Mouse (Mus musculus): ENCODE results near the gene Tnnt3.
A peak's percentile ranks its signal among the peaks of the same experiment; 100 is the strongest.

Tnnt3 gene

DNA sequence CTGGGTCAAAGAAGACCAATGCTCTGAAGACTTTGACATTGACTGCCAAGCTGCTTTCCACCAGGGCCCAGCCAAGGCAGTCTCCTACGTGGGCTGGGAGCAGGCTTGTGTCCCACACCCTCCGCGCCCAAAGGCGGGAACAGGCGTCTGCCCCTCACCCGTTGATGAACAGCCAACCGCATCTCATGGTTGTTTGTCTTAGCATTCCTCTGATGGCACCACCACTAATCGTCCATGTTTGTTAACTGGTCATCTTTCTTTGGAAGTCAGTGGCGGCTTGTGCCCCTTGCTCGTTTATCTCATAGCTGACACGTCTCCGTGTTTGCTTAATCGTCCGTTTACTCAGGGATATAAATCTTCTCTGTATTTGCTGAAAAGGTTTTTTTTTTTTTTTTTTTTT is 10.9 kb downstream of the Tnnt3 start:
- no peak for DNase-seq (ENCODE audit: low read depth)

GRCm38 (mm10) chr7:142510021-142510777 is 11.6 kb downstream of the Tnnt3 start:
- DNase-seq (ENCODE audit: low read depth) = no peak

GRCm38 (mm10) chr7:142514048-142514447 is 15.4 kb downstream of the Tnnt3 start:
- no peak for DNase-seq (ENCODE audit: low read depth)

DNA sequence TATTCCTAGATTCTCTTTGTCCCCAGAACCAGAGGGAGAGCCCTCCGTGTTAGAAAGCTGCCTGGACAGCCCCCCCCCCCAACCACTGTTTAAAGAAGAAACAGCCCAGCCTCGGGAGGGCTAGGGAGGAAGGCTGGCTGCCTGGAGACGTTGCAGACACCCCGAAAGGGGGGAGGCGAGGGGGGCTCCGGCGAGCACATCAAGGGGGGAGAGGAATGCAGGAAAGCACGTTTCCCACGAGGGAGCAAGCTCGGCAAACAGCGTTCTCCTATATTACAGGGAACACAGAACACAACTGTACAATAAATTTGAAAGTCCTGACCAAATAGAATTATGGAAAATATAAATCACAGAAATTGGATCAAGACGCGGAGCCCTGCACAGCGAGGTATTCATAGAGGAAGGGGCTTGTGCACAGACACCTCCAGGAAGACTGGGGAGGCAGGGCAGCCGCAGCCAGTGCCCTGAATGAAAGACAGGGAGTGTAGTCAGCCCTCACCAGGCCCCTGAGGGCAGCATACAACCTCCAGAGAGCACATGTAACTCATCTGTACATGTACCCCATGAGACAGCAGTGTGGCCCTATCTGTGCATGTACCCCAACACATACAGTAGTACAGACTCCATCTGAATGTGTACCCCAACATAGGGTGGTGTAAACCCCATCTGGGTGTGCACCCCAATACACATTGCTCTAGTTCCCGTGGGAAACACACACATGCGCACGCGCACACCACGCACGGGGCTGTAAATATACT is 17.8 kb downstream of the Tnnt3 start:
- no peak for DNase-seq (ENCODE audit: low read depth)

- DNase-seq (ENCODE audit: low read depth) = no peak
These were observed 18.9 kb downstream of the Tnnt3 start for GRCm38 (mm10) chr7:142517531-142517930.

GRCm38 (mm10) chr7:142520331-142520730 is 21.7 kb downstream of the Tnnt3 start:
- DNase-seq (ENCODE audit: low read depth) = no peak

DNA sequence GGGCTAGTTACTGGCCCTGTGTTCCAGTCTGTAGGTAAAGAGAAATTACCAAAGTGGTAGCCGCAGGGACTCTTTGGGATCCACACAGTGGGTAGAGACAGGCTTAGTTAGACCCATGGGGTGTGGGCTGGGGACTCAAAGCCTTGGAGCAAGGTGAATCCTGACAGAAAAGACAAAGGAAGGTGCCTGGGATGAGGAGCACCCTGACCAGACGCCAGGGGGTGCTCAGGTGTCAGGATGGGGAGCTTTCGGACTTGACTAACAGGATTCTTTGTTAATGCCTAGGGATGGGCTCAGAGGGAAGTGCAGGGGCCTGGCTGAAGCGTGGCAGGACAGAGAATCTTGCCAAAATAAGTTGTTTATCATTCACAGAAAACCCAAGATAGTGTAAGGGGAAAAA is 23.7 kb downstream of the Tnnt3 start:
- no peak for DNase-seq (ENCODE audit: low read depth)

GRCm38 (mm10) chr7:142523200-142523990 is 24.8 kb downstream of the Tnnt3 start:
- DNase-seq (ENCODE audit: low read depth) = no peak

GRCm38 (mm10) chr7:142525342-142526178 is 26.9 kb downstream of the Tnnt3 start:
- no peak for DNase-seq (ENCODE audit: low read depth)

DNA sequence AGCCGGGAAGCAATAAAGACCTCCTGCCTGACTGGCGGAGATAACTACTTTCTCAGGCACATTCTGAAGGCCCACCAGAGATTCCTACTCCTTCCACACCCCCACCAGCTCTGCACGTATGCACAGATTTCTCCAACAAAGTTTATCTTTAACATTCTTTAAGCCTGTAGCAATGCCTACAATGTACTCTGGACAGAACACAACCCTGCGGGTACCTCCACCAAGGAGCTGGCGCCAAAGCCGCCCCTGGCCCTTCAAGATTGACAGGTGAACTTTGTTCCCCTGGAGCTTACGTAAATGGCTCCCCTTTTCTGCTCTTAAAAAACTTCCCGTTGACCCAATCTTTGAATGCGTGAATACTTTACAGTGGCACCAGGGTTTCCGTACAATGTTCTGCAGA is 30.7 kb downstream of the Tnnt3 start:
- DNase-seq (ENCODE audit: low read depth) = peak; percentile 36

GRCm38 (mm10) chr7:142531973-142532521 is 33.4 kb downstream of the Tnnt3 start:
- DNase-seq (ENCODE audit: low read depth) = no peak

- DNase-seq (ENCODE audit: low read depth) = no peak
These were observed 34.0 kb downstream of the Tnnt3 start, which contains the start of gene Mrpl23 for GRCm38 (mm10) chr7:142532671-142533058. Mrpl23 (plus strand) TSS chr7:142532686.

DNA sequence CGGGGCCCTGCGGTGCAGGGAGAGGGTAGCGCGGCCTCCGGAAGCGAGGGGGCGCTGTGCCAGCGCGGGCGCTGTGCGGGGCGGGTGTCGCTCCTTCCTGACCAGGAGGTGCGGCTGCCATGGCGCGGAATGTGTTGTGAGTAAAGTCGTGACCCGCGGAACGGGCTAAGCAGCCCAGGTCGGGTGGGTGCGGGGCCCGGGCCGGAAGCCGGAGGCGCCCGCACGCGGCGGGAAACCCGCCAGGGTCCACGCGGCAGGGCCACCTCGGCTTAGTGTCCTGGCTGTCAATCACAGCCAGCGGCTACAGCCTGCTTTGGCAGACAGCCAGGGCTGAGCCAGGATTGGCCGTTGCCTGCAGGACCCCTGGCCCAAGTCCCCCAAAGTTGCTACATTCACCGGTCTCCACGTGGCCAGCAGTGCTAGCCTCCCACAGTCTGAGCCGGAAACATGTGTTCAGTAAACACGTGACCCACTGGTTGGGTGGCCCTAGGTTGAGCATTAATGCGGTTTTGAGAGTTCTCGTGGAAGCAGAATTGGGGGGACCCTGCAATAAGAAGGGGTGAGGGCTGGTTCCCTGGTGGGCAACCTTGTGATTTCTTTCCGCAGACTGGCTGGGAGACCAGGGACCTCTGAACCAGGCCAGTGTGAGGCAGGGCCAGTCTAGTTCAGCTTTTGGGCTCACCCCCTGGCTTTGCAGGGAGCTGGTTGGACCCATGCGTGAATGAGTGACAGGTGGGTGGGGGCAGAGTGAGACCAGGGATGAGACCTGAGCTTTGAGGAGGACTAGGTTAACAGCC is 34.6 kb downstream of the Tnnt3 start:
- peak; percentile 47 for DNase-seq (ENCODE audit: low read depth)

- DNase-seq (ENCODE audit: low read depth) = no peak
These were observed 36.5 kb downstream of the Tnnt3 start for GRCm38 (mm10) chr7:142535116-142535515.

DNA sequence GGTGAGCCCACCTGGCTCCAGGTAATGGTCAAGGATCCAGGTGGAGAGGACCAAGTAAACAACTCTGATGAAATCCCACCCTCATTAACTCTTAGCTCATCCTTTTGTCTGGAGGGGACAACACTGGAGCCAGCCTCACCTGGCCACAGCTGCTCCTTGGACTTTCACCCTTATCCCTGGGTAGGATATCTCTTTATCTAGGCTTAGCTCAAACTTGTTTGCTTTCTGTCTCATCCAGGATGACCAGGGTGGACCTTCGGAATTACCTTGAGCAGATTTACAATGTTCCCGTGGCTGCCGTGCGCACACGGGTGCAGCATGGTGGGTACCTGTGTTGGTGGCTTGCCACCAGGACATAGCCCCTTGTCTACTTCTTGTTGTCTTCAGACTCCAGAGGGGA is 37.2 kb downstream of the Tnnt3 start:
- no peak for DNase-seq (ENCODE audit: low read depth)

DNA sequence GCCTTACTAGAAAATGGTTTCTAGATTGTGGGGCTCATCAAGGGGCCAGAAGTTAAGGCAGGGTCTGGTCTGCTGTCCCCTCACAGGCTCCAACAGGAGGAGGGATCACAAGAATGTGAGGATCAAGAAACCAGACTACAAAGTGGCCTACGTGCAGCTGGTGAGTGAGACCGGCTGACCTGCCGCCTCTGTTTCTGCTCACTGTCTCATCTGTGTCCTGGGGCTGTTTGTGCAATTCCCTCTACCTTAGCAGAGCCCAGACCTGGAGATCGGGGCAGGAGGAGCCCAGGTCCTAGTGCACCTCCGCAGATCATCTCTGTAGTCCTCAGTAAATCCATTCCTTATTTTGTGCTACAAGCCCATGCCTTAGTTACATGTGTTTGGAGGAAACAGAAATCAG is 38.5 kb downstream of the Tnnt3 start:
- DNase-seq (ENCODE audit: low read depth) = no peak

GRCm38 (mm10) chr7:142537879-142538278 is 39.2 kb downstream of the Tnnt3 start:
- DNase-seq (ENCODE audit: low read depth) = peak; percentile 52

DNA sequence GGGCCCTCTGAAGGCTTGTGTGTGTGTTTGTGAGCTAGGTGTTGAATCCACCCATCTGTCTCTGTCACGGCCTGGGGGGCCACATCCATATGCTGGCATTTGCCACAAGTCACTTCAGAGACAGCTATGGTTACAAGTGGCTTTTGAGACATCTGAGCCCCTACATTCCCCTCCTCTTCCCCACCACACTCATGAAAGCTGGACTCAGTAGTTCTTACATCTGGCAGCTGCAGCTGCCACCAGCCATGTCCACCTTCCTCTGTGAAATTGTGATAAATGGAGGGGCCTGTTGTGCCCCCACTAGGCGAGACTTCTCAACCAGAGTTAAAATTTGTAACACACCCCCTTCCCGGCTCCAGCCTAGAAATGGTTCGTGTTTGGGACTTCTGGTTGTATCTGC is 39.7 kb downstream of the Tnnt3 start:
- no peak for DNase-seq (ENCODE audit: low read depth)

- DNase-seq (ENCODE audit: low read depth) = no peak
These were observed 40.1 kb downstream of the Tnnt3 start for GRCm38 (mm10) chr7:142538766-142539165.

DNA sequence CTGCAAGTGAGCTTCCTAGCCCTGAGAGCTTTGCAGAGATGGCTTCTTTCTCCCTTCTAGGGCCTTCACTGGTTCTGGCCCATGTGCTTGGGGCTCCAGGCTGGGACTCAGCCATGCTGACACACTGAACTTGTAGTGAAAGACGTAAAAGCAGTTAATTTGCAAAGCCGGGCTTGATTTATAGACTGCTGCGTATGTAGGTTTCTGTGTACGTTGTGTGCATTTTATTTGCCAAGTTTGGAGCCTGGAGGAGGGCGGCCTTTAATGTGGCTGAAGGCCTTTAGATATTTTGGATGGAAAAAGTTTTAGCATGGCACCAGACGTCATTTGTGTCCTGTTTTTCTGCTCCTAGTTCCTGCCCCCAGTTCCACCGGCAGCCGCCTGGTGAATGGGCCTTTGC is 41.2 kb downstream of the Tnnt3 start:
- DNase-seq (ENCODE audit: low read depth) = no peak
